Mouse (Mus musculus) bone marrow, adult 2 months (tissue): ENCODE measurements around the gene Dnal4. TPM values are rescaled to one million over a fixed set of nuclear protein-coding genes. Genes with fewer than 3 reads are reported as not detected.

ENCODE experiments used
- H3K27ac ChIP-seq: fragments of 200-500 bp; 2 replicates; pipeline ENCODE4 v1.5.1; 2012; ENCODE audit warnings: low read depth, mild to moderate bottlenecking, control low read depth, inconsistent platforms, low read length; ENCODE audit not compliant: control insufficient read depth, poor library complexity, insufficient read depth
- H3K4me1 ChIP-seq: fragments of 200-500 bp; 2 replicates; pipeline ENCODE4 v1.6.1; 2011; ENCODE audit warnings: low read length; ENCODE audit not compliant: control insufficient read depth, insufficient read depth
- H3K4me3 ChIP-seq: fragments of 200-500 bp; replicated peaks from 2 replicates; pipeline ENCODE3; 2011; ENCODE audit warnings: mild to moderate bottlenecking, low read depth, low read length, control low read depth; ENCODE audit not compliant: control insufficient read depth
- CTCF ChIP-seq: fragments of 200-500 bp; IDR thresholded peaks from 2 replicates; pipeline ENCODE4 v1.5.1; 2011; ENCODE audit warnings: low read length, control low read depth; ENCODE audit not compliant: control insufficient read depth, insufficient read depth
- POLR2A ChIP-seq: fragments of 200-500 bp; IDR thresholded peaks from 2 replicates; pipeline ENCODE4 v1.6.1; 2011; ENCODE audit warnings: low read depth, mild to moderate bottlenecking, control low read depth, low read length, borderline replicate concordance; ENCODE audit not compliant: control insufficient read depth
- WGBS: fragments of 180-500 bp; shearing (Covaris S2); methylation state at CpG from one replicate; pipeline ENCODE4 v1.1.7; 2018; 5-methylcytosine and 5-hydroxymethylcytosine counted together
- polyA plus RNA-seq: library from polyadenylated mRNA; stranded (reverse); fragments of >200 nt; gene quantifications from 2 replicates; pipeline ENCODE4 v1.2.4, GENCODE M21; 2011; ENCODE audit warnings: low replicate concordance; ENCODE audit not compliant: missing spikeins, insufficient read depth, insufficient read length

Dnal4 gene
- polyA plus RNA-seq, 1 experiment, result 8.4 TPM

- H3K4me3 ChIP-seq, result no peak overlapping the region
- H3K4me1 ChIP-seq, result no peaks in the 10 kb centered on the region; the same call in 1 of the 2 replicates
- TF ChIP-seq CTCF, result no peak
- no peak for TF ChIP-seq POLR2A
- H3K27ac ChIP-seq, result no peak overlapping the region
- 78% methylated on average over 11 of the region's 11 CpGs for WGBS
These were observed 12.9 kb downstream of the Dnal4 start for GRCm38 (mm10) chr15:79764539-79765267.

- no peak overlapping the region for H3K27ac ChIP-seq
- no peak overlapping the region for H3K4me3 ChIP-seq
- 81% methylated on average over 7 of the region's 7 CpGs for WGBS
- TF ChIP-seq POLR2A (no peak), CTCF (no peak)
- H3K4me1 ChIP-seq, result no peaks in the 10 kb centered on the region; the same call in 1 of the 2 replicates
These were observed 13.9 kb downstream of the Dnal4 start for GRCm38 (mm10) chr15:79763601-79764246.

- H3K4me3 ChIP-seq, result no peak overlapping the region
- H3K4me1 ChIP-seq, result no peaks in the 10 kb centered on the region; the same call in 1 of the 2 replicates
- no peak overlapping the region for H3K27ac ChIP-seq
- WGBS, result 89% methylated on average over 9 of the region's 9 CpGs
- TF ChIP-seq POLR2A (no peak), CTCF (no peak)
These were observed 14.6 kb downstream of the Dnal4 start for GRCm38 (mm10) chr15:79763001-79763400.

GRCm38 (mm10) chr15:79760956-79761355, 16.7 kb downstream of the Dnal4 start:
- no peak for TF ChIP-seq CTCF
- no peak for TF ChIP-seq POLR2A
- Histone ChIP-seq H3K4me3 (no peak overlapping the region), H3K27ac (no peak overlapping the region), H3K4me1 (peaks cover 8% of the 10 kb centered on the region)
- WGBS, result 90% methylated on average over 6 of the region's 6 CpGs

GRCm38 (mm10) chr15:79757118-79757517, 20.5 kb downstream of the Dnal4 start:
- Histone ChIP-seq H3K4me3 (no peak overlapping the region), H3K4me1 (peaks cover 11% of the 10 kb centered on the region), H3K27ac (peak overlapping the region; percentile 75)
- WGBS, result 58% methylated on average over 3 of the region's 3 CpGs
- no peak for TF ChIP-seq POLR2A
- TF ChIP-seq CTCF, result no peak

- TF ChIP-seq CTCF (no peak), POLR2A (no peak)
- Histone ChIP-seq H3K4me3 (no peak overlapping the region), H3K4me1 (peaks cover 11% of the 10 kb centered on the region), H3K27ac (no peak overlapping the region)
- WGBS, result 71% methylated on average over 8 of the region's 8 CpGs
These were observed 21.5 kb downstream of the Dnal4 start for GRCm38 (mm10) chr15:79755977-79756625.

- no peak overlapping the region for H3K27ac ChIP-seq
- H3K4me1 ChIP-seq, result peaks cover 11% of the 10 kb centered on the region
- no peak for TF ChIP-seq POLR2A
- TF ChIP-seq CTCF, result no peak
- 70% methylated on average over 4 of the region's 4 CpGs for WGBS
- no peak overlapping the region for H3K4me3 ChIP-seq
These were observed 22.5 kb downstream of the Dnal4 start for GRCm38 (mm10) chr15:79755176-79755575.

GRCm38 (mm10) chr15:79753873-79754272, 23.8 kb downstream of the Dnal4 start:
- Histone ChIP-seq H3K4me3 (no peak overlapping the region), H3K4me1 (peaks cover 13% of the 10 kb centered on the region), H3K27ac (no peak overlapping the region)
- TF ChIP-seq POLR2A (no peak), CTCF (no peak)
- 76% methylated on average over 4 of the region's 4 CpGs for WGBS

GRCm38 (mm10) chr15:79753420-79753752, 24.3 kb downstream of the Dnal4 start:
- 91% methylated on average over 3 of the region's 3 CpGs for WGBS
- TF ChIP-seq POLR2A (no peak), CTCF (no peak)
- H3K4me3 ChIP-seq, result no peak overlapping the region
- peaks cover 13% of the 10 kb centered on the region for H3K4me1 ChIP-seq
- no peak overlapping the region for H3K27ac ChIP-seq
